14 mouse cellular contexts compared by ENCODE assay signal in genomic region chr7:49430808-49431207, GRCm38 (mm10).
DNase-seq lines count a peak whose midpoint lies in the region; ATAC-seq and TF ChIP-seq lines count a peak whose summit lies in the region.
"Had no signal": no experiment of that assay in that cellular context is flagged by ENCODE, and none has a peak within 500 bp of the region (broad histone marks: within the 10 kb centered on the region; RNA-seq: fewer than 3 reads in every experiment).

No protein-coding gene starts in this region.

- no peak overlapping the region for H3K4me3 ChIP-seq in forebrain, embryonic 16.5 days (replicated peaks; ENCODE audit: low read length)
- no peak overlapping the region for H3K4me3 ChIP-seq in forebrain, embryonic 11.5 days (ENCODE audit: low read depth, low read length)
- H3K4me3 ChIP-seq in hindbrain, embryonic 16.5 days (ENCODE audit: low read length) = no peak overlapping the region
- no peak overlapping the region for H3K4me3 ChIP-seq in hindbrain, embryonic 12.5 days
- H3K4me3 ChIP-seq in lung, postnatal 0 days (ENCODE audit: low read depth, low read length) = no peak overlapping the region
- H3K4me3 ChIP-seq: neural tube, embryonic 13.5 days had no signal

- no peak for TF ChIP-seq EP300 in lung, postnatal 0 days (IDR thresholded peaks at IDR 0.05)

- no peak for DNase-seq in forebrain, embryonic 11.5 days (ENCODE audit: low spot score)
- DNase-seq in lung, postnatal 0 days (ENCODE audit: low spot score) = no peak
- DNase-seq in lung, postnatal 4 days = no peak
- DNase-seq in skeletal muscle tissue, adult 2 months (ENCODE audit: low read depth, low spot score) = peak; percentile 68
- no peak for DNase-seq in thymus, postnatal 4 days
- DNase-seq: kidney, postnatal 25 days; layer of hippocampus, postnatal 36 days; retina, postnatal 1 day; spleen, adult 18-20 months had no signal

- no peak overlapping the region for H3K4me2 ChIP-seq in forebrain, embryonic 16.5 days (ENCODE audit: low read length)
- H3K4me2 ChIP-seq in forebrain, embryonic 11.5 days (ENCODE audit: low read depth, low read length, severe bottlenecking) = no peak overlapping the region
- no peak overlapping the region for H3K4me2 ChIP-seq in hindbrain, embryonic 16.5 days (ENCODE audit: low read length)
- no peak overlapping the region for H3K4me2 ChIP-seq in hindbrain, embryonic 12.5 days (replicated peaks)
- no peak overlapping the region for H3K4me2 ChIP-seq in lung, postnatal 0 days (replicated peaks; ENCODE audit: low read depth, low read length)
- H3K4me2 ChIP-seq: neural tube, embryonic 13.5 days had no signal

- H3K9me3 ChIP-seq in forebrain, embryonic 16.5 days (ENCODE audit: control insufficient read depth, low read length) = no peaks in the 10 kb centered on the region
- no peaks in the 10 kb centered on the region for H3K9me3 ChIP-seq in forebrain, embryonic 11.5 days (ENCODE audit: control insufficient read depth, low read length)
- no peaks in the 10 kb centered on the region for H3K9me3 ChIP-seq in hindbrain, embryonic 16.5 days (ENCODE audit: control insufficient read depth, low read length)
- H3K9me3 ChIP-seq in hindbrain, embryonic 12.5 days (replicated peaks) = no peaks in the 10 kb centered on the region
- H3K9me3 ChIP-seq in lung, postnatal 0 days (ENCODE audit: low read length) = no peaks in the 10 kb centered on the region
- H3K9me3 ChIP-seq: neural tube, embryonic 13.5 days had no signal

- WGBS in forebrain, embryonic 16.5 days = 64% methylated on average over 7 of the region's 7 CpGs
- 90% methylated on average over 7 of the region's 7 CpGs for WGBS in forebrain, embryonic 11.5 days
- 74% methylated on average over 7 of the region's 7 CpGs for WGBS in hindbrain, embryonic 16.5 days
- whole genome bisulfite sequencing in hindbrain, embryonic 12.5 days = 84% methylated on average over 7 of the region's 7 CpGs
- 66% methylated on average over 7 of the region's 7 CpGs for WGBS in lung, postnatal 0 days

- TF ChIP-seq CTCF in lung, postnatal 0 days (IDR thresholded peaks at IDR 0.05) = peak; percentile 35

- no peaks in the 10 kb centered on the region for H3K36me3 ChIP-seq in forebrain, embryonic 16.5 days (ENCODE audit: control insufficient read depth, insufficient read depth)
- no peaks in the 10 kb centered on the region for H3K36me3 ChIP-seq in forebrain, embryonic 11.5 days (ENCODE audit: control insufficient read depth, insufficient read depth, low read length)
- no peaks in the 10 kb centered on the region for H3K36me3 ChIP-seq in hindbrain, embryonic 16.5 days (ENCODE audit: control insufficient read depth, insufficient read depth, low read length)
- H3K36me3 ChIP-seq in hindbrain, embryonic 12.5 days = no peaks in the 10 kb centered on the region
- H3K36me3 ChIP-seq in lung, postnatal 0 days (ENCODE audit: insufficient read depth, low read length) = no peaks in the 10 kb centered on the region
- H3K36me3 ChIP-seq: neural tube, embryonic 13.5 days had no signal

- 0 out of 2 replicates have a peak, but pooled peaks have one; percentile 7 for ATAC-seq in forebrain, embryonic 16.5 days
- no peak for ATAC-seq in forebrain, embryonic 11.5 days (replicated peaks; ENCODE audit: low FRiP score)
- ATAC-seq in hindbrain, embryonic 16.5 days = peak; percentile 52; the same call in 1 of the 2 replicates
- no peak for ATAC-seq in hindbrain, embryonic 12.5 days (ENCODE audit: low FRiP score)
- no peak for ATAC-seq in lung, postnatal 0 days
- ATAC-seq: midbrain, embryonic 16.5 days had no signal

- H3K27ac ChIP-seq in forebrain, embryonic 16.5 days (ENCODE audit: low read length) = no peak overlapping the region
- no peak overlapping the region for H3K27ac ChIP-seq in forebrain, embryonic 11.5 days (ENCODE audit: low read depth, low read length)
- H3K27ac ChIP-seq in hindbrain, embryonic 16.5 days (ENCODE audit: low read depth, low read length) = no peak overlapping the region
- H3K27ac ChIP-seq in hindbrain, embryonic 12.5 days = no peak overlapping the region
- H3K27ac ChIP-seq in lung, postnatal 0 days (ENCODE audit: low read length) = no peak overlapping the region
- H3K27ac ChIP-seq: neural tube, embryonic 13.5 days had no signal

- H3K4me1 ChIP-seq in forebrain, embryonic 16.5 days (replicated peaks; ENCODE audit: control insufficient read depth, insufficient read depth, low read length) = peaks cover 2% of the 10 kb centered on the region; the same call in 1 of the 2 replicates
- no peaks in the 10 kb centered on the region for H3K4me1 ChIP-seq in forebrain, embryonic 11.5 days (replicated peaks; ENCODE audit: control insufficient read depth, insufficient read depth, low read length)
- H3K4me1 ChIP-seq in hindbrain, embryonic 16.5 days (ENCODE audit: control insufficient read depth, insufficient read depth, low read depth, low read length) = no peaks in the 10 kb centered on the region
- no peaks in the 10 kb centered on the region for H3K4me1 ChIP-seq in hindbrain, embryonic 12.5 days
- no peaks in the 10 kb centered on the region for H3K4me1 ChIP-seq in lung, postnatal 0 days (ENCODE audit: insufficient read depth, low read depth, low read length)

- H3K9ac ChIP-seq in forebrain, embryonic 16.5 days (replicated peaks; ENCODE audit: low read depth, low read length) = no peak overlapping the region
- no peak overlapping the region for H3K9ac ChIP-seq in forebrain, embryonic 11.5 days (ENCODE audit: low read length)
- no peak overlapping the region for H3K9ac ChIP-seq in hindbrain, embryonic 16.5 days (ENCODE audit: low read depth, low read length)
- no peak overlapping the region for H3K9ac ChIP-seq in hindbrain, embryonic 12.5 days
- no peak overlapping the region for H3K9ac ChIP-seq in lung, postnatal 0 days (replicated peaks; ENCODE audit: low read depth)
- H3K9ac ChIP-seq: neural tube, embryonic 13.5 days had no signal

- H3K27me3 ChIP-seq in forebrain, embryonic 16.5 days (replicated peaks; ENCODE audit: control insufficient read depth, insufficient read depth, low read length) = no peaks in the 10 kb centered on the region
- H3K27me3 ChIP-seq in forebrain, embryonic 11.5 days (ENCODE audit: control insufficient read depth, insufficient read depth, low read length) = no peaks in the 10 kb centered on the region
- no peaks in the 10 kb centered on the region for H3K27me3 ChIP-seq in hindbrain, embryonic 16.5 days (replicated peaks; ENCODE audit: control insufficient read depth, insufficient read depth, low read length)
- no peaks in the 10 kb centered on the region for H3K27me3 ChIP-seq in hindbrain, embryonic 12.5 days
- no peaks in the 10 kb centered on the region for H3K27me3 ChIP-seq in lung, postnatal 0 days (replicated peaks; ENCODE audit: insufficient read depth, low read length)
- H3K27me3 ChIP-seq: neural tube, embryonic 13.5 days had no signal

Comparison
In these comparisons a context has a peak if more than half of its experiments do, and no peak if none do; other contexts are left out.
1. ATAC-seq: peak in forebrain, embryonic 16.5 days (single experiment) and hindbrain, embryonic 16.5 days (single experiment); none in forebrain, embryonic 11.5 days (single experiment), hindbrain, embryonic 12.5 days (single experiment) and lung, postnatal 0 days (single experiment).